Mouse (Mus musculus): ENCODE measurements around the gene Ccdc85c.

The Ccdc85c gene

GRCm38 (mm10) chr12:108237300-108238006, 37.8 kb downstream of the Ccdc85c start:
- no peak for DNase-seq

GRCm38 (mm10) chr12:108235976-108236555, 39.2 kb downstream of the Ccdc85c start:
- DNase-seq = no peak

- no peak for DNase-seq
Observed at GRCm38 (mm10) chr12:108234832-108235602, 40.2 kb downstream of the Ccdc85c start.

GRCm38 (mm10) chr12:108233736-108234135, 41.5 kb downstream of the Ccdc85c start:
- DNase-seq = no peak

GRCm38 (mm10) chr12:108231901-108232300, 43.3 kb downstream of the Ccdc85c start:
- no peak for DNase-seq

GRCm38 (mm10) chr12:108230821-108231794, 44.1 kb downstream of the Ccdc85c start:
- DNase-seq = peak; percentile 62

GRCm38 (mm10) chr12:108230077-108230476, 45.1 kb downstream of the Ccdc85c start:
- DNase-seq = no peak

GRCm38 (mm10) chr12:108227527-108227926, 47.7 kb downstream of the Ccdc85c start:
- DNase-seq = no peak

GRCm38 (mm10) chr12:108226941-108227340, 48.3 kb downstream of the Ccdc85c start:
- DNase-seq = no peak

- DNase-seq = no peak
Observed at GRCm38 (mm10) chr12:108226216-108226615, 49.0 kb downstream of the Ccdc85c start.

GRCm38 (mm10) chr12:108225781-108226180, 49.4 kb downstream of the Ccdc85c start:
- no peak for DNase-seq

- DNase-seq = no peak
Observed at GRCm38 (mm10) chr12:108223357-108223756, 51.9 kb downstream of the Ccdc85c start.

GRCm38 (mm10) chr12:108221712-108222111, 53.5 kb downstream of the Ccdc85c start:
- DNase-seq = no peak

- no peak for DNase-seq
Observed at GRCm38 (mm10) chr12:108221206-108221605, 54.0 kb downstream of the Ccdc85c start.

- DNase-seq = no peak
Observed at GRCm38 (mm10) chr12:108220621-108221020, 54.6 kb downstream of the Ccdc85c start.

- DNase-seq = no peak
Observed at GRCm38 (mm10) chr12:108219825-108220616, 55.2 kb downstream of the Ccdc85c start.

- no peak for DNase-seq
Observed at GRCm38 (mm10) chr12:108219163-108219562, 56.1 kb downstream of the Ccdc85c start.

GRCm38 (mm10) chr12:108217572-108217971, 57.7 kb downstream of the Ccdc85c start:
- peak; percentile 74 for DNase-seq

- DNase-seq = no peak
Observed at GRCm38 (mm10) chr12:108216611-108217370, 58.4 kb downstream of the Ccdc85c start.

GRCm38 (mm10) chr12:108215090-108215489, 60.1 kb downstream of the Ccdc85c start:
- no peak for DNase-seq
